Comparison of ENCODE assay signal across 18 mouse cellular contexts in genomic region chr3:50687755-50688154, GRCm38 (mm10).
A peak's percentile ranks its signal among the peaks of the same experiment; 100 is the strongest.
DNase-seq lines count a peak whose midpoint lies in the region; ATAC-seq lines count a peak whose summit lies in the region.
"Had no signal": no experiment of that assay in that cellular context is flagged by ENCODE, and none has a peak within 500 bp of the region (broad histone marks: within the 10 kb centered on the region; RNA-seq: fewer than 3 reads in every experiment).

No protein-coding gene starts in this region.

- H3K27ac ChIP-seq in hindbrain, embryonic 14.5 days: no peak overlapping the region
- no peak overlapping the region for H3K27ac ChIP-seq in hindbrain, embryonic 10.5 days
- H3K27ac ChIP-seq in limb, embryonic 10.5 days: no peak overlapping the region
- no peak overlapping the region for H3K27ac ChIP-seq in midbrain, embryonic 16.5 days (ENCODE audit: low read length)
- H3K27ac ChIP-seq: heart, adult 2 months; heart, embryonic 15.5 days; hindbrain, embryonic 12.5 days had no signal

- H3K4me2 ChIP-seq in hindbrain, embryonic 14.5 days (replicated peaks): no peak overlapping the region
- no peak overlapping the region for H3K4me2 ChIP-seq in midbrain, embryonic 16.5 days (ENCODE audit: low read length)
- H3K4me2 ChIP-seq: heart, embryonic 15.5 days; hindbrain, embryonic 12.5 days; liver, embryonic 11.5 days had no signal

- no peak overlapping the region for H3K9ac ChIP-seq in hindbrain, embryonic 14.5 days
- no peak overlapping the region for H3K9ac ChIP-seq in midbrain, embryonic 16.5 days (ENCODE audit: low read depth, low read length)
- H3K9ac ChIP-seq: heart, embryonic 15.5 days; hindbrain, embryonic 12.5 days had no signal

- WGBS in hindbrain, embryonic 14.5 days: 48% methylated on average over 3 of the region's 3 CpGs
- WGBS in hindbrain, embryonic 10.5 days: 58% methylated on average over 3 of the region's 3 CpGs
- WGBS in limb, embryonic 10.5 days: 72% methylated on average over 3 of the region's 3 CpGs
- WGBS in midbrain, embryonic 16.5 days: 50% methylated on average over 3 of the region's 3 CpGs

- no peak for DNase-seq in hindbrain, embryonic 14.5 days (ENCODE audit: low spot score)
- no peak for DNase-seq in hindbrain, embryonic 10.5 days (ENCODE audit: low spot score)
- peak; percentile 17 for DNase-seq in retina, postnatal 1 day
- DNase-seq in retina, embryonic 14.5 days (ENCODE audit: low spot score): no peak
- peak; percentile 12 for DNase-seq in limb, embryonic 10.5 days (ENCODE audit: low spot score)
- DNase-seq in adrenal gland, postnatal 36 days: no peak
- DNase-seq: adrenal gland, postnatal 10 days; cerebellum, adult 9-11 months; gastrocnemius, postnatal 14 days; heart, adult 2 months; kidney, adult 8-10 months; kidney, postnatal 14 days; lung, adult 18-20 months; right cerebral cortex, adult 18-20 months had no signal

- no peaks in the 10 kb centered on the region for H3K36me3 ChIP-seq in hindbrain, embryonic 14.5 days (replicated peaks; ENCODE audit: control insufficient read depth, insufficient read depth)
- no peaks in the 10 kb centered on the region for H3K36me3 ChIP-seq in hindbrain, embryonic 10.5 days
- H3K36me3 ChIP-seq in limb, embryonic 10.5 days: no peaks in the 10 kb centered on the region
- no peaks in the 10 kb centered on the region for H3K36me3 ChIP-seq in midbrain, embryonic 16.5 days (ENCODE audit: control insufficient read depth, insufficient read depth, low read length)
- H3K36me3 ChIP-seq: heart, embryonic 15.5 days; hindbrain, embryonic 12.5 days had no signal

- H3K4me3 ChIP-seq in hindbrain, embryonic 14.5 days (replicated peaks; ENCODE audit: low read length): no peak overlapping the region
- no peak overlapping the region for H3K4me3 ChIP-seq in hindbrain, embryonic 10.5 days
- no peak overlapping the region for H3K4me3 ChIP-seq in limb, embryonic 10.5 days
- no peak overlapping the region for H3K4me3 ChIP-seq in midbrain, embryonic 16.5 days (ENCODE audit: low read depth, low read length)
- H3K4me3 ChIP-seq: heart, adult 2 months; heart, embryonic 15.5 days; hindbrain, embryonic 12.5 days had no signal

- no peaks in the 10 kb centered on the region for H3K4me1 ChIP-seq in hindbrain, embryonic 14.5 days (replicated peaks; ENCODE audit: control insufficient read depth, insufficient read depth, low read length)
- H3K4me1 ChIP-seq in hindbrain, embryonic 10.5 days (replicated peaks): peaks cover 6% of the 10 kb centered on the region; the same call in 1 of the 2 replicates
- no peaks in the 10 kb centered on the region for H3K4me1 ChIP-seq in limb, embryonic 10.5 days
- peaks cover 4% of the 10 kb centered on the region; the same call in 1 of the 2 replicates for H3K4me1 ChIP-seq in midbrain, embryonic 16.5 days (ENCODE audit: control insufficient read depth, insufficient read depth, low read length)
- H3K4me1 ChIP-seq: heart, embryonic 15.5 days had no signal

- H3K9me3 ChIP-seq in hindbrain, embryonic 14.5 days (ENCODE audit: control insufficient read depth, low read length): no peaks in the 10 kb centered on the region
- no peaks in the 10 kb centered on the region for H3K9me3 ChIP-seq in hindbrain, embryonic 10.5 days
- no peaks in the 10 kb centered on the region for H3K9me3 ChIP-seq in limb, embryonic 10.5 days (replicated peaks)
- no peaks in the 10 kb centered on the region for H3K9me3 ChIP-seq in midbrain, embryonic 16.5 days (replicated peaks; ENCODE audit: control insufficient read depth, low read length, poor library complexity, severe bottlenecking)
- H3K9me3 ChIP-seq: heart, embryonic 15.5 days; hindbrain, embryonic 12.5 days had no signal

- ATAC-seq in hindbrain, embryonic 14.5 days (ENCODE audit: low FRiP score): peak; percentile 17; the same call in 1 of the 2 replicates
- peak; percentile 37; the same call in 1 of the 2 replicates for ATAC-seq in midbrain, embryonic 16.5 days

- H3K27me3 ChIP-seq in hindbrain, embryonic 14.5 days (ENCODE audit: control insufficient read depth, insufficient read depth, low read length): no peaks in the 10 kb centered on the region
- no peaks in the 10 kb centered on the region for H3K27me3 ChIP-seq in hindbrain, embryonic 10.5 days (ENCODE audit: insufficient read depth, poor library complexity, severe bottlenecking)
- no peaks in the 10 kb centered on the region for H3K27me3 ChIP-seq in limb, embryonic 10.5 days (ENCODE audit: low read depth, poor library complexity, severe bottlenecking)
- H3K27me3 ChIP-seq in midbrain, embryonic 16.5 days (ENCODE audit: control insufficient read depth, insufficient read depth, low read depth, low read length): no peaks in the 10 kb centered on the region
- H3K27me3 ChIP-seq: heart, embryonic 15.5 days; hindbrain, embryonic 12.5 days had no signal

Comparison
In these comparisons a context has a peak if more than half of its experiments do, and no peak if none do; other contexts are left out.
1. DNase-seq: peak in retina, postnatal 1 day (single experiment) and limb, embryonic 10.5 days (single experiment); none in hindbrain, embryonic 14.5 days (single experiment), hindbrain, embryonic 10.5 days (single experiment), retina, embryonic 14.5 days (single experiment) and adrenal gland, postnatal 36 days (0 of 2).